Mouse (Mus musculus): ENCODE data around the gene B130006D01Rik.
"Not testable (repeated sequence)": the region's sequence is repeated elsewhere in the genome, so short reads cannot be mapped to it uniquely, and the experiment has no call there.

Gene B130006D01Rik

GRCm38 (mm10) chr11:95713811-95714241, 9.6 kb upstream of the B130006D01Rik start:
- no peak for DNase-seq (ENCODE audit: extremely low spot score)

- DNase-seq (ENCODE audit: extremely low spot score): peak; percentile 4
These were observed 9.0 kb upstream of the B130006D01Rik start for GRCm38 (mm10) chr11:95714411-95714810.

GRCm38 (mm10) chr11:95716136-95716535, 7.3 kb upstream of the B130006D01Rik start:
- DNase-seq (ENCODE audit: extremely low spot score): no peak

GRCm38 (mm10) chr11:95719356-95719755, 4.0 kb upstream of the B130006D01Rik start:
- no peak for DNase-seq (ENCODE audit: extremely low spot score)

- DNase-seq (ENCODE audit: extremely low spot score): no peak
These were observed 1.1 kb downstream of the B130006D01Rik start for GRCm38 (mm10) chr11:95724466-95724865.

- no peak for DNase-seq (ENCODE audit: extremely low spot score)
These were observed 2.8 kb downstream of the B130006D01Rik start for GRCm38 (mm10) chr11:95726156-95726555.

- DNase-seq (ENCODE audit: extremely low spot score): no peak
These were observed 4.6 kb downstream of the B130006D01Rik start for GRCm38 (mm10) chr11:95727947-95728346.

- no peak for DNase-seq (ENCODE audit: extremely low spot score)
These were observed 5.8 kb downstream of the B130006D01Rik start for GRCm38 (mm10) chr11:95728916-95729907.

- no peak for DNase-seq (ENCODE audit: extremely low spot score)
These were observed 11.1 kb downstream of the B130006D01Rik start for GRCm38 (mm10) chr11:95734485-95734884.

GRCm38 (mm10) chr11:95737811-95738210, 14.4 kb downstream of the B130006D01Rik start:
- no peak for DNase-seq (ENCODE audit: extremely low spot score)

GRCm38 (mm10) chr11:95744521-95744920, 21.1 kb downstream of the B130006D01Rik start:
- DNase-seq (ENCODE audit: extremely low spot score): no peak

- no peak for DNase-seq (ENCODE audit: extremely low spot score)
These were observed 23.4 kb downstream of the B130006D01Rik start for GRCm38 (mm10) chr11:95746821-95747220.

- no peak for DNase-seq (ENCODE audit: extremely low spot score)
These were observed 24.9 kb downstream of the B130006D01Rik start for GRCm38 (mm10) chr11:95748331-95748730.

- DNase-seq (ENCODE audit: extremely low spot score): no peak
These were observed 26.2 kb downstream of the B130006D01Rik start for GRCm38 (mm10) chr11:95749619-95750018.

- DNase-seq (ENCODE audit: extremely low spot score): peak; percentile 67
These were observed 27.6 kb downstream of the B130006D01Rik start for GRCm38 (mm10) chr11:95750995-95751394.

- DNase-seq (ENCODE audit: extremely low spot score): not testable (repeated sequence)
These were observed 31.8 kb downstream of the B130006D01Rik start for GRCm38 (mm10) chr11:95755137-95755536.

GRCm38 (mm10) chr11:95760521-95760920, 37.1 kb downstream of the B130006D01Rik start:
- no peak for DNase-seq (ENCODE audit: extremely low spot score)

- DNase-seq (ENCODE audit: extremely low spot score): no peak
These were observed 39.6 kb downstream of the B130006D01Rik start for GRCm38 (mm10) chr11:95762996-95763395.

- DNase-seq (ENCODE audit: extremely low spot score): no peak
These were observed 41.4 kb downstream of the B130006D01Rik start for GRCm38 (mm10) chr11:95764806-95765205.

GRCm38 (mm10) chr11:95765334-95765733, 41.9 kb downstream of the B130006D01Rik start:
- DNase-seq (ENCODE audit: extremely low spot score): no peak

- no peak for DNase-seq (ENCODE audit: extremely low spot score)
These were observed 44.9 kb downstream of the B130006D01Rik start for GRCm38 (mm10) chr11:95768244-95768643.

GRCm38 (mm10) chr11:95769208-95769607, 45.8 kb downstream of the B130006D01Rik start:
- DNase-seq (ENCODE audit: extremely low spot score): no peak

GRCm38 (mm10) chr11:95770720-95771364, 47.5 kb downstream of the B130006D01Rik start:
- DNase-seq (ENCODE audit: extremely low spot score): peak; percentile 28

Data from embryo, embryonic 9.5 days (tissue).